In the genomic region with DNA sequence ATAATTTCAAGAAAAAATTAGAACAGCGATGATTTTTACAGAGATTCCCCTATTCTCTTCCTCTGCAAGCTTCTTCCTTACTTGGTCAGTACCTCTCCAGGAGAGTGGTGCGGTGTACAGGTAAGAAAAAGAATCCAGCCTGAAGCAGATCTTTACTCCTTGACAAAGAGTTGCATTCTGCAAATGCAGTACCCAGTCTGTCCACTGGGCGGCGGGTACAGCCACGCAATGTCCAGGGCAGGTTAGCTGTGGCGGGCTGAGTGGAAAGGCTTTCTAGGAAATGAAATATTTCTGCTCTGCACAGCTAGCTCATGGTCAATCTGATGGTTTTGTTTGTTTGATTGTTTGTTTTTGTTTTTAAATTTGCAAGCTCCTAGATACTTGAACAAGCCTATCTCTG, we compare ENCODE assay signal across 9 mouse cellular contexts.
DNase-seq lines count a peak whose midpoint lies in the region; ATAC-seq and TF ChIP-seq lines count a peak whose summit lies in the region.
"Had no signal": no experiment of that assay in that cellular context is flagged by ENCODE, and none has a peak within 500 bp of the region (broad histone marks: within the 10 kb centered on the region; RNA-seq: fewer than 3 reads in every experiment).

No protein-coding gene starts in this region.

- H3K27me3 ChIP-seq in embryonic facial prominence, embryonic 14.5 days (replicated peaks; ENCODE audit: control insufficient read depth, insufficient read depth, low read length) = no peaks in the 10 kb centered on the region
- H3K27me3 ChIP-seq in midbrain, embryonic 10.5 days (ENCODE audit: low read depth, poor library complexity, severe bottlenecking) = no peaks in the 10 kb centered on the region
- no peaks in the 10 kb centered on the region for H3K27me3 ChIP-seq in small intestine, adult 2 months (ENCODE audit: control insufficient read depth, insufficient read depth, low read length)

- no peak for ATAC-seq in embryonic facial prominence, embryonic 14.5 days (ENCODE audit: low read depth)
- no peak for ATAC-seq in erythroblast, adult 5-6 weeks (replicated peaks; ENCODE audit: low FRiP score, poor library complexity, severe bottlenecking)

- intact Hi-C loops in heart, postnatal 10 days (cut with DNase I) = loop anchor here (5.0 kb wide), 1 partner anchor 1754 kb away; no protein-coding TSS in a partner anchor

- H3K9ac ChIP-seq in embryonic facial prominence, embryonic 14.5 days (ENCODE audit: low read depth, low read length) = no peak overlapping the region
- H3K9ac ChIP-seq: limb, embryonic 13.5 days had no signal

- no peak overlapping the region for H3K4me2 ChIP-seq in embryonic facial prominence, embryonic 14.5 days (ENCODE audit: low read depth, low read length)
- H3K4me2 ChIP-seq: limb, embryonic 13.5 days had no signal

- no peak for TF ChIP-seq POLR2A in small intestine, adult 2 months (IDR thresholded peaks at IDR 0.05; ENCODE audit: low read depth, low read length)

- no peaks in the 10 kb centered on the region for H3K36me3 ChIP-seq in embryonic facial prominence, embryonic 14.5 days (ENCODE audit: control insufficient read depth, insufficient read depth, low read length)
- H3K36me3 ChIP-seq in midbrain, embryonic 10.5 days = no peaks in the 10 kb centered on the region
- H3K36me3 ChIP-seq in small intestine, adult 2 months (ENCODE audit: control insufficient read depth, insufficient read depth, low read length) = no peaks in the 10 kb centered on the region
- H3K36me3 ChIP-seq: limb, embryonic 13.5 days had no signal

- DNase-seq in ES-CJ7 (ENCODE audit: low read depth, low spot score) = peak; percentile 86
- DNase-seq in adrenal gland, postnatal 25 days = peak; percentile 82
- DNase-seq in embryonic facial prominence, embryonic 14.5 days (ENCODE audit: low spot score) = peak; percentile 75
- DNase-seq in heart, postnatal 10 days = peak; percentile 83 to 89
- DNase-seq in left cerebral cortex, adult 11 months (ENCODE audit: low spot score) = peak; percentile 47
- DNase-seq in midbrain, embryonic 10.5 days (ENCODE audit: low spot score) = peak; percentile 84

- no peak overlapping the region for H3K4me3 ChIP-seq in embryonic facial prominence, embryonic 14.5 days (ENCODE audit: low read depth, low read length)
- H3K4me3 ChIP-seq in midbrain, embryonic 10.5 days = no peak overlapping the region
- H3K4me3 ChIP-seq in small intestine, adult 2 months (ENCODE audit: low read depth, low read length) = no peak overlapping the region
- H3K4me3 ChIP-seq: limb, embryonic 13.5 days had no signal

- TF ChIP-seq CTCF in small intestine, adult 2 months (IDR thresholded peaks at IDR 0.05; ENCODE audit: extremely low read depth, insufficient read length, insufficient replicate concordance, low read depth, low read length) = peak; percentile 86

- H3K4me1 ChIP-seq in embryonic facial prominence, embryonic 14.5 days (ENCODE audit: control insufficient read depth, insufficient read depth, low read length) = no peaks in the 10 kb centered on the region
- peaks cover 12% of the 10 kb centered on the region for H3K4me1 ChIP-seq in midbrain, embryonic 10.5 days
- no peaks in the 10 kb centered on the region for H3K4me1 ChIP-seq in small intestine, adult 2 months (ENCODE audit: control insufficient read depth, insufficient read depth, insufficient read length, low read length)

- WGBS in embryonic facial prominence, embryonic 14.5 days = 12% methylated on average over 6 of the region's 6 CpGs
- WGBS in midbrain, embryonic 10.5 days = 16% methylated on average over 6 of the region's 6 CpGs
- 9% methylated on average over 6 of the region's 6 CpGs for WGBS in small intestine, adult 2 months

- no peaks in the 10 kb centered on the region for H3K9me3 ChIP-seq in embryonic facial prominence, embryonic 14.5 days (ENCODE audit: control insufficient read depth, low read length)
- no peaks in the 10 kb centered on the region for H3K9me3 ChIP-seq in midbrain, embryonic 10.5 days (replicated peaks)
- H3K9me3 ChIP-seq: limb, embryonic 13.5 days had no signal

- H3K27ac ChIP-seq in embryonic facial prominence, embryonic 14.5 days (replicated peaks; ENCODE audit: low read depth, low read length) = no peak overlapping the region
- H3K27ac ChIP-seq in midbrain, embryonic 10.5 days (replicated peaks) = no peak overlapping the region
- no peak overlapping the region for H3K27ac ChIP-seq in small intestine, adult 2 months (ENCODE audit: insufficient read depth, low read depth, low read length)
- H3K27ac ChIP-seq: limb, embryonic 13.5 days had no signal
